Mouse (Mus musculus) left cerebral cortex, postnatal 10 days (tissue): ENCODE measurements around the gene Gm20503. TPM values are rescaled to one million over a fixed set of nuclear protein-coding genes. Genes with fewer than 3 reads are reported as not detected.

Experiments
- DNase-seq, 2 experiments: peaks; one replicate each; pipeline ENCODE4 v3.0.0; 2021 to 2022; ENCODE audit warnings: low spot score in 2 of 2, mixed read lengths in 1 of 2; ENCODE audit errors: extremely low spot score in 1 of 2
- intact Hi-C: fragments of 180-260 bp; cut with DNase I; formaldehyde crosslinking; loops from one replicate; pipeline ENCODE4 v1.15.1; 2025
- total RNA-seq, 2 experiments: library from RNA; stranded (reverse); gene quantifications; 2 replicates each; pipeline ENCODE4 v1.2.3; 2021

Gm20503 gene
- total RNA-seq = 1 to 10 TPM in 1 of 2 experiments, not detected in 1; 2.1 TPM

- intact Hi-C loops = no loop called here
- DNase-seq = peak; percentile 86 to 94
Observed at GRCm38 (mm10) chr4:59002948-59003805, at the start of gene Gm20503. Gm20503 (plus strand) TSS chr4:59003210.

GRCm38 (mm10) chr4:58961719-58962118 is 41.3 kb upstream of the Gm20503 start:
- intact Hi-C loops = no loop called here
- DNase-seq = no peak

- no peak for DNase-seq
- intact Hi-C loops = no loop called here
Observed at GRCm38 (mm10) chr4:58963271-58963670, 39.7 kb upstream of the Gm20503 start.

- DNase-seq = no peak
- intact Hi-C loops = no loop called here
Observed at GRCm38 (mm10) chr4:58965136-58965535, 37.9 kb upstream of the Gm20503 start.

- intact Hi-C loops = no loop called here
Observed at GRCm38 (mm10) chr4:58970678-58971077, 32.3 kb upstream of the Gm20503 start.

GRCm38 (mm10) chr4:58975711-58976110 is 27.3 kb upstream of the Gm20503 start:
- intact Hi-C loops = no loop called here

More at GRCm38 (mm10) chr4:58970678-58971077, 32.3 kb upstream of the Gm20503 start:
- DNase-seq = no peak

GRCm38 (mm10) chr4:58981421-58981820 is 21.6 kb upstream of the Gm20503 start:
- DNase-seq = no peak
- intact Hi-C loops = no loop called here

More at GRCm38 (mm10) chr4:58975711-58976110, 27.3 kb upstream of the Gm20503 start:
- no peak for DNase-seq

- DNase-seq = no peak
- intact Hi-C loops = no loop called here
Observed at GRCm38 (mm10) chr4:58982806-58983205, 20.2 kb upstream of the Gm20503 start.

- peak; percentile 67 to 70 for DNase-seq
- intact Hi-C loops = no loop called here
Observed at GRCm38 (mm10) chr4:58985157-58985648, 17.8 kb upstream of the Gm20503 start.

GRCm38 (mm10) chr4:58986540-58987190 is 16.3 kb upstream of the Gm20503 start, which contains the start of gene Ptgr1:
Ptgr1 (minus strand) TSS chr4:58987119.
- peak; percentile 78 to 88 for DNase-seq
- intact Hi-C loops = no loop called here

- intact Hi-C loops = no loop called here
- DNase-seq = no peak
Observed at GRCm38 (mm10) chr4:58989303-58989898, 13.6 kb upstream of the Gm20503 start.

- intact Hi-C loops = no loop called here
- no peak for DNase-seq
Observed at GRCm38 (mm10) chr4:58990609-58991434, 12.2 kb upstream of the Gm20503 start.

GRCm38 (mm10) chr4:58992195-58992594 is 10.8 kb upstream of the Gm20503 start:
- DNase-seq = no peak
- intact Hi-C loops = no loop called here

- intact Hi-C loops = no loop called here
- no peak for DNase-seq
Observed at GRCm38 (mm10) chr4:58994762-58995161, 8.2 kb upstream of the Gm20503 start, which contains the start of gene Dnajc25. Dnajc25 (plus strand) TSS chr4:58995062.

- DNase-seq = no peak
- intact Hi-C loops = no loop called here
Observed at GRCm38 (mm10) chr4:58995251-58995693, 7.7 kb upstream of the Gm20503 start.

GRCm38 (mm10) chr4:58997081-58997480 is 5.9 kb upstream of the Gm20503 start:
- intact Hi-C loops = no loop called here
- DNase-seq = peak in 1 of 2 experiments; percentile 45

- DNase-seq = no peak
- intact Hi-C loops = no loop called here
Observed at GRCm38 (mm10) chr4:58998688-58999087, 4.3 kb upstream of the Gm20503 start.

- intact Hi-C loops = no loop called here
- peak; percentile 73 to 80 for DNase-seq
Observed at GRCm38 (mm10) chr4:58999686-59000085, 3.3 kb upstream of the Gm20503 start.
